Mouse (Mus musculus): ENCODE data around the gene Ulk4.

GRCm38 (mm10) chr9:120985524-120985923, 291.5 kb downstream of the Ulk4 start:
- TF ChIP-seq CTCF (IDR thresholded peaks at IDR 0.05; ENCODE audit: borderline replicate concordance, insufficient read depth, low read length) = no peak
- TF ChIP-seq POLR2A (IDR thresholded peaks at IDR 0.05; ENCODE audit: low read depth, low read length) = no peak
